Mouse (Mus musculus): ENCODE results near the gene Slc16a7. TPM values are rescaled to one million over a fixed set of nuclear protein-coding genes. Genes with fewer than 3 reads are reported as not detected.

Gene Slc16a7
- polyA plus RNA-seq (2012; rRNA removed): 1.5 and 2.4 TPM in 2 replicates

DNA sequence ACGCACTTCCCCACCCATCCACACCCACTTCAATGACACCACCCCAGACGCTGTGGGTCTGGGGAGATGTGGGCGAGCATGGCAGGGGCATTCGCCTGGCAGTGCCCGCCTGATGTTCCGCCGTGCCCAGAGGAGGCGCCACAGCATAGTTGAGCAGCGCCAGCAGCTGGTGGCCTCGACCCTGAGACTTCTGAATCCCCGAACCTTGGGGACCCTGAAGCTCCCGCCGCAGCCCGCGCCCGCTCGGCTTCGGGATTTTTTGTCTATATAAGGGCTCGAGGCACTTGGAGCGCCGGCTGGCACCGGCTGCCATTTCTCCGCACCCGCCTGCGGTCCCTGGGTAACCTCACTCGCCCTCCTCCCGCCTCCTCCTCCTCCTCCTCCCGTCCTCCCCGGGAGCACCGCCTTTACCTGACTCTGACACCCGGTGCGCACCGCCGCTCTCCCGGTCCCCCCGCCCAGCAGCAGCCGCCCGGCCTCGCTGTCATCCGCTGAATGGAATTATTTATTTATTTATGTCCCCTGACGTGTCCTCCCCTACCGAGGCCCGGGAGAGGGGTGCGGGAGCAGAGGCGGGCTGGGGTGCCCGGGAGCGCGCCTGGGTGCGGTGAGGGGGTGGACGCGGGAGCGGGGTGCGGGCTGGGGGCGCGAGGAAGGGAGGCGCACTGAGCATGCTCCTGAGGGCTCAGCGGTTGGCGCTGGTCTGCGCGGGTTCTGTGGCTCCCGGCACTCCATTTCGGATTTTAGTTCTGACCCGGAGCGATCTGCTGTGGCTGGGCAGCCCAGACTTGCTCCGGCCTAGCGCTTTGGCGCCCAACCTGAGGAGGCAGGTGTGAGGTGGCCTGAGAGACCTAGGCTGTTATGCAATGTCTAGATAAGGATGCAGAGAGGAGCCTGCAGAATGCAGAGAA lies at the start of gene Slc16a7:
TSS of gene Slc16a7 (minus strand) at position 590 of the 911 bp plus-strand sequence.
- peak; percentile 54 for DNase-seq
- Histone ChIP-seq H3K36me3 (ENCODE audit: control insufficient read depth, insufficient read depth, low read length) (no peaks in the 10 kb centered on the region), H3K27ac (ENCODE audit: control insufficient read depth, insufficient read depth, low read length) (no peak within 1 kb of the TSS), H3K27me3 (ENCODE audit: control insufficient read depth, insufficient read depth, low read length) (no peaks in the 10 kb centered on the region), H3K4me3 (ENCODE audit: control insufficient read depth, insufficient read depth, low read length) (peak within 1 kb of the TSS; percentile 53), H3K4me1 (replicated peaks; ENCODE audit: control insufficient read depth, insufficient read depth, low read length) (peaks cover 16% of the 10 kb centered on the region)
- no peak for TF ChIP-seq POLR2A (IDR thresholded peaks at IDR 0.05; ENCODE audit: control insufficient read depth, extremely low read depth, insufficient read depth, low read length, poor library complexity)
- TF ChIP-seq CTCF (IDR thresholded peaks at IDR 0.05; ENCODE audit: borderline replicate concordance, control insufficient read depth, extremely low read depth, insufficient read depth, low read length, poor library complexity): no peak
- WGBS: 1% methylated on average over 66 of the region's 67 CpGs

DNA sequence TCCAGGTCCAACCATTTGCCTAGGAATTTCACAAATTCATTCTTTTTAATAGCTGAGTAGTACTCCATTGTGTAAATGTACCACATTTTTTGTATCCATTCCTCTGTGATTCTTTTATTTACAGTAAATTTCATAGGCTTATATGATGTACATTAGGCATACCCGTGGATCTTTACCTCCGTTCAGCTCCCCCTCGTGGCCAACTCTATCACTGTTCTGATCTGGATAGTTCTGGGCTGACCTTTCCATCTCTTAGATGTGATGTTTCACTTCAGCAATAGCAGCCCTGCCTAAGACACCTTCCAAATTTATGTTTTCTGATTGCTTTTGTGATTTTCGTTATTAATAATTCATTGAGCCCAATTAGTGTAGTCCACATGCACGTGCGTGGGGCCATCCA lies 29.5 kb upstream of the Slc16a7 start:
- Histone ChIP-seq H3K4me3 (ENCODE audit: control insufficient read depth, insufficient read depth, low read length) (no peak overlapping the region), H3K36me3 (ENCODE audit: control insufficient read depth, insufficient read depth, low read length) (no peaks in the 10 kb centered on the region), H3K27me3 (ENCODE audit: control insufficient read depth, insufficient read depth, low read length) (no peaks in the 10 kb centered on the region), H3K27ac (ENCODE audit: control insufficient read depth, insufficient read depth, low read length) (no peak overlapping the region), H3K4me1 (replicated peaks; ENCODE audit: control insufficient read depth, insufficient read depth, low read length) (no peaks in the 10 kb centered on the region)
- DNase-seq: no peak
- 68% methylated on average over 6 of the region's 6 CpGs for WGBS
- TF ChIP-seq CTCF (IDR thresholded peaks at IDR 0.05; ENCODE audit: borderline replicate concordance, control insufficient read depth, extremely low read depth, insufficient read depth, low read length, poor library complexity) (no peak), POLR2A (IDR thresholded peaks at IDR 0.05; ENCODE audit: control insufficient read depth, extremely low read depth, insufficient read depth, low read length, poor library complexity) (no peak)

DNA sequence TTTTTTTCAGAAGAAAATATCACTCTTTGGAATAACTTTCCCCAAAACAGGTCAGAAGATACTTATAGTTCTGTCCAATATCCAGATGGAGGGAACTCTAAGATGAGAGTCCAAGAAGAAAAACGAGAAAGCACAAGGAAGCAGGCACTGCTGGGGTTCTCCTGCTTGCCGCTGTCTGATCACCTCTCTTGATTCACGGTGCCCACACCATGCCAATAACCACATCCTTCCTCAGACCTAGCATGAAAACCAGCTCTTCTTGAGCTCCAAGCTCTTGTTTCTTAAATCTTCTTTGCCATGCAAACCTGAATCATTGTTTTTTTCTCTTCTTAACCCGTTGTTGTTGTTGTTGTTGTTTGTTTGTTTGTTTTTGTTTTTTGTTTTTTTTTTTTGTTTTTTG lies 10.5 kb upstream of the Slc16a7 start:
- H3K27ac ChIP-seq (ENCODE audit: control insufficient read depth, insufficient read depth, low read length): no peak overlapping the region
- 6% methylated on average over 4 of the region's 4 CpGs for WGBS

DNA sequence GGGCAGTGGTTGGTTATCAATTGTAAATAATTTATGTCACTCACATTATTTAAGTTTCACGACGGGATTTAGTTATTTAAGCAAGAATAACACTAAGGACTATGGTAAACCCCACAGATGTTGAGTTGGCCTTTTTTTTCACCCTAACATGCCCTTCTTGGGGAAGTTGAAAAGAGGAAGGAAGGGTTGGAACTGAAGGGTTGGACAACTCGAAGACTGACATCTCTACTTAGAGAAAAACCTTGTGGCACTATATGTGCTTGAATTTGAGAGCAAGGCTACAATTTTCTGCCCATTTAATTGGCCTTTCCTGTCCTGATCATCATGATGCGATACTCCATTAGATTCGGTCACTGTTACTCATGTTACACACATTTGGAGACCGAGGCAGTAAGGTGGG lies 746 bp upstream of the Slc16a7 start:
- Histone ChIP-seq H3K27ac (ENCODE audit: control insufficient read depth, insufficient read depth, low read length) (no peak overlapping the region), H3K36me3 (ENCODE audit: control insufficient read depth, insufficient read depth, low read length) (no peaks in the 10 kb centered on the region), H3K4me1 (replicated peaks; ENCODE audit: control insufficient read depth, insufficient read depth, low read length) (peaks cover 16% of the 10 kb centered on the region), H3K27me3 (ENCODE audit: control insufficient read depth, insufficient read depth, low read length) (no peaks in the 10 kb centered on the region), H3K4me3 (ENCODE audit: control insufficient read depth, insufficient read depth, low read length) (no peak overlapping the region)
- WGBS: 34% methylated on average over 6 of the region's 6 CpGs
- DNase-seq: no peak
- TF ChIP-seq CTCF (IDR thresholded peaks at IDR 0.05; ENCODE audit: borderline replicate concordance, control insufficient read depth, extremely low read depth, insufficient read depth, low read length, poor library complexity) (no peak), POLR2A (IDR thresholded peaks at IDR 0.05; ENCODE audit: control insufficient read depth, extremely low read depth, insufficient read depth, low read length, poor library complexity) (no peak)

More for the DNA sequence above, 10.5 kb upstream of the Slc16a7 start:
- Histone ChIP-seq H3K4me1 (replicated peaks; ENCODE audit: control insufficient read depth, insufficient read depth, low read length) (no peaks in the 10 kb centered on the region), H3K4me3 (ENCODE audit: control insufficient read depth, insufficient read depth, low read length) (no peak overlapping the region), H3K36me3 (ENCODE audit: control insufficient read depth, insufficient read depth, low read length) (no peaks in the 10 kb centered on the region), H3K27me3 (ENCODE audit: control insufficient read depth, insufficient read depth, low read length) (no peaks in the 10 kb centered on the region)
- no peak for TF ChIP-seq POLR2A (IDR thresholded peaks at IDR 0.05; ENCODE audit: control insufficient read depth, extremely low read depth, insufficient read depth, low read length, poor library complexity)
- no peak for TF ChIP-seq CTCF (IDR thresholded peaks at IDR 0.05; ENCODE audit: borderline replicate concordance, control insufficient read depth, extremely low read depth, insufficient read depth, low read length, poor library complexity)
- DNase-seq: no peak

DNA sequence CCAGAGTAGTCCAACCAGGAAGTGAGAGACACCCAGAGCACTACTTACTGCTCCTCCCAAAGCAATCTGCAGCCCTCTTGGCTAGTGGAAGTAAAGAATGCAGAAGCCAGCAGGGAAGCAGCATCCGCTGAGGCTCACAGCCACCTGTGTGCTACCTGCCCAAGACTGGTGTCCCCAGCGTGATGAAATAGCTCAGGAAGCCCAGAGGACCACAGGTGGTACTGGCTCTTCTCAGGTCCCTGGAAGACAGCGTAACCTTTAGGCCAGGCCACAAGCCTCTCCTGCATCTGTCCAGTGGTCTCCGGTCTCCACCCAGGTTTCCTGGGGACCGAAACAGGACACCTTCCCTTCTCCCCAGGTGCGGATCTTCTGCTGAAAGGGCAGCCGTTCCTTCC lies 787 bp downstream of the Slc16a7 start:
- TF ChIP-seq CTCF (IDR thresholded peaks at IDR 0.05; ENCODE audit: borderline replicate concordance, control insufficient read depth, extremely low read depth, insufficient read depth, low read length, poor library complexity) (no peak), POLR2A (IDR thresholded peaks at IDR 0.05; ENCODE audit: control insufficient read depth, extremely low read depth, insufficient read depth, low read length, poor library complexity) (no peak)
- Histone ChIP-seq H3K4me3 (ENCODE audit: control insufficient read depth, insufficient read depth, low read length) (peak overlapping the region; percentile 53), H3K27ac (ENCODE audit: control insufficient read depth, insufficient read depth, low read length) (no peak overlapping the region), H3K36me3 (ENCODE audit: control insufficient read depth, insufficient read depth, low read length) (no peaks in the 10 kb centered on the region), H3K4me1 (replicated peaks; ENCODE audit: control insufficient read depth, insufficient read depth, low read length) (peaks cover 16% of the 10 kb centered on the region), H3K27me3 (ENCODE audit: control insufficient read depth, insufficient read depth, low read length) (no peaks in the 10 kb centered on the region)
- no peak for DNase-seq
- 17% methylated on average over 7 of the region's 7 CpGs for WGBS

DNA sequence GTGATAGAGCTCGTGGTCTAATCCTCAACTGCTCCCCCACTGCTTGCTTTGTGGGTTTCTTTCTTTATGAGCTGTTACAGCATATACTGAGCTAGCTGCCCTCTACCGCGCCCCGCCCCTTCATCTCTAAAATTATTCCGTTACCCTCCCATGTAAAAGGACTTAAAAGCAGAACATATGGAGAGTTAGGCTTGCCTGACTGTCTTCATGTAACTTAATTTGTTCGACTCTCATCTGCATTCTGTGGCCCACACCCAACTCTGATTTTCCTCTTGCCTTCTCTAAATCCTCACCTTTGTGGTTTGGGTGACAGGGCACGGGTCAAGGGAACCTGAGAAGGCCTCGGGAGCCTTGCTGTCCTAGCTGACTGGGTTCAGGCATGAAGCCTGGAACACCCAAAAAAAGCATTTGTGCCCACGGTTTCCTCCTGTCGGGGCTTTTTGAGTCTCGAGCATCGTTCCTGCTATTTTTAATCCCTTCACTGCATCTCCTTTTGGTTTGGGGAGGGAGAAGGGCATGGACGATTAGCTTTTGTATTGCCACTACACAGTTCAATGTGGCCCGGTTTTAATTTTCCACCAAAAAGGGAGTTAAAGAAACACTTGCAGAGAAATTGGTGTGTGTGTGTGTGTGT lies 1.4 kb downstream of the Slc16a7 start:
- Histone ChIP-seq H3K27me3 (ENCODE audit: control insufficient read depth, insufficient read depth, low read length) (no peaks in the 10 kb centered on the region), H3K36me3 (ENCODE audit: control insufficient read depth, insufficient read depth, low read length) (no peaks in the 10 kb centered on the region), H3K4me1 (replicated peaks; ENCODE audit: control insufficient read depth, insufficient read depth, low read length) (peaks cover 16% of the 10 kb centered on the region), H3K27ac (ENCODE audit: control insufficient read depth, insufficient read depth, low read length) (no peak overlapping the region), H3K4me3 (ENCODE audit: control insufficient read depth, insufficient read depth, low read length) (no peak overlapping the region)
- TF ChIP-seq CTCF (IDR thresholded peaks at IDR 0.05; ENCODE audit: borderline replicate concordance, control insufficient read depth, extremely low read depth, insufficient read depth, low read length, poor library complexity) (no peak), POLR2A (IDR thresholded peaks at IDR 0.05; ENCODE audit: control insufficient read depth, extremely low read depth, insufficient read depth, low read length, poor library complexity) (no peak)
- no peak for DNase-seq
- 11% methylated on average over 14 of the region's 14 CpGs for WGBS

Measured in thymus, adult 2 months (tissue).